Mouse (Mus musculus): ENCODE measurements around the gene Sept8.

Sept8 gene

GRCm38 (mm10) chr11:53566646-53567045 lies 47.6 kb downstream of the Sept8 start:
- in situ Hi-C loops (cut with MboI; ENCODE audit: unreplicated experiment in 2 of 2), result no loop called here

GRCm38 (mm10) chr11:53567224-53568014 lies 48.4 kb downstream of the Sept8 start, which contains the start of gene Kif3a:
Gene Kif3a (plus strand): TSS chr11:53567379.
- in situ Hi-C loops (cut with MboI; ENCODE audit: unreplicated experiment in 2 of 2), result no loop called here

- in situ Hi-C loops (cut with MboI; ENCODE audit: unreplicated experiment in 2 of 2), result no loop called here
These were observed 61.5 kb downstream of the Sept8 start for GRCm38 (mm10) chr11:53580562-53580961.

- in situ Hi-C loops (cut with MboI; ENCODE audit: unreplicated experiment in 2 of 2), result no loop called here
These were observed 64.1 kb downstream of the Sept8 start for GRCm38 (mm10) chr11:53583151-53583550.

GRCm38 (mm10) chr11:53584849-53585248 lies 65.8 kb downstream of the Sept8 start:
- in situ Hi-C loops (cut with MboI; ENCODE audit: unreplicated experiment in 2 of 2), result no loop called here

- in situ Hi-C loops (cut with MboI; ENCODE audit: unreplicated experiment in 2 of 2), result no loop called here
These were observed 66.5 kb downstream of the Sept8 start for GRCm38 (mm10) chr11:53585510-53585909.

- in situ Hi-C loops (cut with MboI; ENCODE audit: unreplicated experiment in 2 of 2), result no loop called here
These were observed 69.2 kb downstream of the Sept8 start for GRCm38 (mm10) chr11:53588279-53588678.

- in situ Hi-C loops (cut with MboI; ENCODE audit: unreplicated experiment in 2 of 2), result no loop called here
These were observed 71.3 kb downstream of the Sept8 start for GRCm38 (mm10) chr11:53590368-53590768.

GRCm38 (mm10) chr11:53591116-53591515 lies 72.1 kb downstream of the Sept8 start:
- in situ Hi-C loops (cut with MboI; ENCODE audit: unreplicated experiment in 2 of 2), result no loop called here

Data from v-Abl transformed pro-B cells (cell line).